25 mouse cellular contexts compared by ENCODE assay signal in genomic region chr9:62498945-62499344, GRCm38 (mm10). TPM values are rescaled to one million over a fixed set of nuclear protein-coding genes. Genes with fewer than 3 reads are reported as not detected.
DNase-seq lines count a peak whose midpoint lies in the region; ATAC-seq lines count a peak whose summit lies in the region.
"Had no signal": no experiment of that assay in that cellular context is flagged by ENCODE, and none has a peak within 500 bp of the region (broad histone marks: within the 10 kb centered on the region; RNA-seq: fewer than 3 reads in every experiment).

No protein-coding gene starts in this region.

- no peak overlapping the region for H3K4me3 ChIP-seq in heart, embryonic 10.5 days
- H3K4me3 ChIP-seq in forebrain, embryonic 15.5 days = no peak overlapping the region
- H3K4me3 ChIP-seq: heart, adult 2 months; heart, embryonic 13.5 days; limb, embryonic 13.5 days; lung, embryonic 15.5 days; myocyte; neural tube, embryonic 12.5 days; stomach, embryonic 15.5 days had no signal

- no peak overlapping the region for H3K27ac ChIP-seq in heart, embryonic 10.5 days
- no peak overlapping the region; the same call in 1 of the 2 replicates for H3K27ac ChIP-seq in forebrain, embryonic 15.5 days (replicated peaks)
- H3K27ac ChIP-seq: heart, adult 2 months; limb, embryonic 13.5 days; neural tube, embryonic 12.5 days; stomach, embryonic 15.5 days had no signal

- DNase-seq in heart, adult 11 months = peak; percentile 80
- DNase-seq in heart, embryonic 10.5 days (ENCODE audit: low spot score) = no peak
- peak; percentile 80 for DNase-seq in cerebellum, adult 11-12 months
- peak; percentile 83 for DNase-seq in cerebellum, adult 9-11 months
- DNase-seq in ovary, postnatal 14 days (ENCODE audit: low spot score) = no peak
- no peak for DNase-seq in lung, postnatal 36 days
- DNase-seq: adrenal gland, postnatal 25 days; gastrocnemius, postnatal 36 days; heart, adult 2 months; heart, postnatal 10 days; kidney, adult 9 months; kidney, postnatal 10 days had no signal

- H3K36me3 ChIP-seq in heart, embryonic 10.5 days = no peaks in the 10 kb centered on the region
- no peaks in the 10 kb centered on the region for H3K36me3 ChIP-seq in forebrain, embryonic 15.5 days
- H3K36me3 ChIP-seq: G1E; heart, embryonic 13.5 days; limb, embryonic 13.5 days; lung, embryonic 15.5 days; neural tube, embryonic 12.5 days; stomach, embryonic 15.5 days had no signal

- H3K4me2 ChIP-seq in forebrain, embryonic 15.5 days (replicated peaks) = no peak overlapping the region
- H3K4me2 ChIP-seq: heart, embryonic 13.5 days; hindbrain, embryonic 14.5 days; limb, embryonic 13.5 days; liver, embryonic 11.5 days; lung, embryonic 15.5 days; midbrain, embryonic 11.5 days; neural tube, embryonic 12.5 days; stomach, embryonic 15.5 days had no signal

- H3K9ac ChIP-seq in forebrain, embryonic 15.5 days (replicated peaks) = no peak overlapping the region
- H3K9ac ChIP-seq: heart, embryonic 13.5 days; hindbrain, embryonic 14.5 days; limb, embryonic 13.5 days; lung, embryonic 15.5 days; neural tube, embryonic 12.5 days; stomach, embryonic 15.5 days had no signal

- ATAC-seq in forebrain, embryonic 15.5 days (replicated peaks) = no peak
- ATAC-seq: forebrain, embryonic 14.5 days; intestine, postnatal 0 days had no signal

- H3K4me1 ChIP-seq in heart, embryonic 10.5 days = peaks cover 37% of the 10 kb centered on the region
- H3K4me1 ChIP-seq in forebrain, embryonic 15.5 days = peaks cover 14% of the 10 kb centered on the region
- H3K4me1 ChIP-seq: stomach, embryonic 15.5 days had no signal

- no peaks in the 10 kb centered on the region for H3K27me3 ChIP-seq in heart, embryonic 10.5 days (ENCODE audit: insufficient read depth, poor library complexity, severe bottlenecking)
- H3K27me3 ChIP-seq in forebrain, embryonic 15.5 days = no peaks in the 10 kb centered on the region
- H3K27me3 ChIP-seq: heart, embryonic 13.5 days; limb, embryonic 13.5 days; lung, embryonic 15.5 days; neural tube, embryonic 12.5 days; stomach, embryonic 15.5 days had no signal

- 79% methylated on average over 6 of the region's 6 CpGs for WGBS in heart, embryonic 10.5 days
- WGBS in forebrain, embryonic 15.5 days = 84% methylated on average over 6 of the region's 6 CpGs

- H3K9me3 ChIP-seq in heart, embryonic 10.5 days = no peaks in the 10 kb centered on the region
- no peaks in the 10 kb centered on the region for H3K9me3 ChIP-seq in forebrain, embryonic 15.5 days
- H3K9me3 ChIP-seq: G1E; heart, embryonic 13.5 days; limb, embryonic 13.5 days; lung, embryonic 15.5 days; neural tube, embryonic 12.5 days; stomach, embryonic 15.5 days had no signal

RNA-seq across cellular contexts. Expression of gene Coro2b, which starts 37.9 kb away (rescaled TPM):
- 6.0 and 6.3 TPM in 2 replicates for polyA plus RNA-seq in heart, embryonic 10.5 days (2016; fragmentation: Nextera tagmentation; extraction: Ambion mirVana)
- polyA plus RNA-seq in forebrain, embryonic 15.5 days (2015; fragmentation: Nextera tagmentation; extraction: Ambion mirVana) = 41.0 and 48.8 TPM in 2 replicates
- polyA plus RNA-seq: G1E had no signal

Comparison
In these comparisons a context has a peak if more than half of its experiments do, and no peak if none do; other contexts are left out.
1. DNase-seq: peak in heart, adult 11 months (single experiment), cerebellum, adult 11-12 months (single experiment) and cerebellum, adult 9-11 months (single experiment); none in heart, embryonic 10.5 days (single experiment), ovary, postnatal 14 days (single experiment) and lung, postnatal 36 days (single experiment).